Mouse (Mus musculus) left cerebral cortex, adult 18-20 months (tissue): ENCODE results near the gene Vmn1r231. TPM values are rescaled to one million over a fixed set of nuclear protein-coding genes. Genes with fewer than 3 reads are reported as not detected.

Source experiments
- DNase-seq, 2 experiments: peaks; one replicate each; pipeline ENCODE4 v3.0.0; 2021 to 2022; ENCODE audit warnings: low spot score in 2 of 2, mixed read lengths in 1 of 2
- long read RNA-seq, 2 experiments: library from polyadenylated mRNA; stranded (forward); transcript quantifications; one replicate each; pipeline ENCODE4 v2.0.0; 2021
- total RNA-seq, 2 experiments: library from RNA; stranded (reverse); gene quantifications; 2 replicates each; pipeline ENCODE4 v1.2.3; 2021

Gene Vmn1r231
- total RNA-seq = not detected
- long read RNA-seq, experiment 1 = 0 reads
- long read RNA-seq, experiment 2 = 0 reads

GRCm38 (mm10) chr17:20904991-20905390, at the start of gene Vmn1r231:
TSS of gene Vmn1r231 (minus strand) at chr17:20905091.
- no peak for DNase-seq

- DNase-seq = no peak
Observed at GRCm38 (mm10) chr17:20946636-20947035, 41.7 kb upstream of the Vmn1r231 start.

GRCm38 (mm10) chr17:20946026-20946565, 41.2 kb upstream of the Vmn1r231 start:
- DNase-seq = no peak

GRCm38 (mm10) chr17:20944985-20945891, 40.3 kb upstream of the Vmn1r231 start, which contains the start of gene Ppp2r1a:
TSS of gene Ppp2r1a (plus strand) at chr17:20945311.
- peak; percentile 97 to 99 for DNase-seq

- DNase-seq = no peak
Observed at GRCm38 (mm10) chr17:20944226-20944625, 39.3 kb upstream of the Vmn1r231 start.

GRCm38 (mm10) chr17:20919614-20920013, 14.7 kb upstream of the Vmn1r231 start, which contains the start of gene Vmn1r232:
TSS of gene Vmn1r232 (minus strand) at chr17:20919714.
- DNase-seq = no peak

GRCm38 (mm10) chr17:20840144-20840543, 64.7 kb downstream of the Vmn1r231 start, which contains the start of gene Vmn1r230:
TSS of gene Vmn1r230 (plus strand) at chr17:20840444.
- DNase-seq = no peak

Other genes starting within 250 kb of the Vmn1r231 start
- gene Vmn1r226, start 222.2 kb downstream of the Vmn1r231 start, total RNA-seq = not detected
- gene Vmn1r227, start 175.2 kb downstream of the Vmn1r231 start, total RNA-seq = not detected
- gene Vmn1r228, start 118.9 kb downstream of the Vmn1r231 start, total RNA-seq = not detected
- gene Vmn1r229, start 93.5 kb downstream of the Vmn1r231 start, total RNA-seq = under 1 TPM; 0.05 TPM
- not detected for gene Vmn1r230, start 64.6 kb downstream of the Vmn1r231 start, total RNA-seq
- gene Vmn1r232, start 14.6 kb upstream of the Vmn1r231 start, total RNA-seq = not detected
- 100 to 1,000 TPM; 549 to 588 TPM for gene Ppp2r1a, start 40.2 kb upstream of the Vmn1r231 start, total RNA-seq
- gene Vmn1r233, start 91.4 kb upstream of the Vmn1r231 start, total RNA-seq = not detected
- 10 to 100 TPM; 17.0 to 18.5 TPM for gene Zfp160, start 103.8 kb upstream of the Vmn1r231 start, total RNA-seq